Mouse (Mus musculus) ES-Bruce4 (cell line): ENCODE results near the gene Dnajc25.

ENCODE experiments used
- CTCF ChIP-seq: IDR thresholded peaks from one replicate; pipeline ENCODE4 v1.8.1; 2011; ENCODE audit warnings: low read depth, low read length
- EP300 ChIP-seq: IDR thresholded peaks from 2 replicates; pipeline ENCODE4 v1.6.1; 2011; ENCODE audit warnings: low read depth, low read length; ENCODE audit not compliant: insufficient read depth
- POLR2A ChIP-seq: IDR thresholded peaks from one replicate; pipeline ENCODE4 v1.8.1; 2011; ENCODE audit warnings: low read length; ENCODE audit not compliant: insufficient read depth

GRCm38 (mm10) chr4:59057929-59058328, 63.1 kb downstream of the Dnajc25 start:
- TF ChIP-seq POLR2A (no peak), CTCF (no peak), EP300 (no peak)
